Mouse (Mus musculus) intestine, embryonic 15.5 days (tissue): ENCODE measurements around the gene Ube2k. TPM values are rescaled to one million over a fixed set of nuclear protein-coding genes. Genes with fewer than 3 reads are reported as not detected.

Experiments
- ATAC-seq: fragments of 200-750 bp; cut with Nextera tagmentation; 2 replicates; pipeline ENCODE4 v1.8.0; 2017; ENCODE audit warnings: moderate TSS enrichment, moderate library complexity
- H3K27ac ChIP-seq: fragments of 300-500 bp; sonication (generic); 2 replicates; pipeline ENCODE4 v1.5.1; 2015; ENCODE audit warnings: mild to moderate bottlenecking, inconsistent platforms
- H3K27me3 ChIP-seq: fragments of 300-500 bp; sonication (generic); replicated peaks from 2 replicates; pipeline ENCODE4 v1.6.1; 2015; ENCODE audit warnings: inconsistent platforms
- H3K36me3 ChIP-seq: fragments of 300-500 bp; sonication (generic); 2 replicates; pipeline ENCODE4 v1.6.1; 2015; ENCODE audit warnings: inconsistent platforms
- H3K4me1 ChIP-seq: fragments of 300-500 bp; sonication (generic); replicated peaks from 2 replicates; pipeline ENCODE4 v1.6.1; 2015; ENCODE audit warnings: inconsistent platforms
- H3K4me2 ChIP-seq: fragments of 300-500 bp; sonication (generic); replicated peaks from 2 replicates; pipeline ENCODE4 v1.6.1; 2015; ENCODE audit warnings: mild to moderate bottlenecking, inconsistent platforms
- H3K4me3 ChIP-seq: fragments of 300-500 bp; sonication (generic); replicated peaks from 2 replicates; pipeline ENCODE4 v1.5.1; 2015; ENCODE audit warnings: inconsistent platforms
- H3K9ac ChIP-seq: fragments of 300-500 bp; sonication (generic); 2 replicates; pipeline ENCODE4 v1.6.1; 2015; ENCODE audit warnings: inconsistent platforms
- H3K9me3 ChIP-seq: fragments of 300-500 bp; sonication (generic); 2 replicates; pipeline ENCODE4 v1.6.1; 2016; ENCODE audit warnings: inconsistent platforms
- WGBS: fragments of 180-500 bp; shearing (Covaris S2); methylation state at CpG from one replicate; pipeline ENCODE4 v1.1.7; 2015; 5-methylcytosine and 5-hydroxymethylcytosine counted together
- polyA plus RNA-seq: library from polyadenylated mRNA; unstranded; fragments of >200 nt; fragmentation: Nextera tagmentation; extraction: Ambion mirVana; gene quantifications from 2 replicates; pipeline ENCODE4 v1.2.1, GENCODE M21; 2015

Ube2k gene
- 150 and 155 TPM in 2 replicates for polyA plus RNA-seq

DNA sequence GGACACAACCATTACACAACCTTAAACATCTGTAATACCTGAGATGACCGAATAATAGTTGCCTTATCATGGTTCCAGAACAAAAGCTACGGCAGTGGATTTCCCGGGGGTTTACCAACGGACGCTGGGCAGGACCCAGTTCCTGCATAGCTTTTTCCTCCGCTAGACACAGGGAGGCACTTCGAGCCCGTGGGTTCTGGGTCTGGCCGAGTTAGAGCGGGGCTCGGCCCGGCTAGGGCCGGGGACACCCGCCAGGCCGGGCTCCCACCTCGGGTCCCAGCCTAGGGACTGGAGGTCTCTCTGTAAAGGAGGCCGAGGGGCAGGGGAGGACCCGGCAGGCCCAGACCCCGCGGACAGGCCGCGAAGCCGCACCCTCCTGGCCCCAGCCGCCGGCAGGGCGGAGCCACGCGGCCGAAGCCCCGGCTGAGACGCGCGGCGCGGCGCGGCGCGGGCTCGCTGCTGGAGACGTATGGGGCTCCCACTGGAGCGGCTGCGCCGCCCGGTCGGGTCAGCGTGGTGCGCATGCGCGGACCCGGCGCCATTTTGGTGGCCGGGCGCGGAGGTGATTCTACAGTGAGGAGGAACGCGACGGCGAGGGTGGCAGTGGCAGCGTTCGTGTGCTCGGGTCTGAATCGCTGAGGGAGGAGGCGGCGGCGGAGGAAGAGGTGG lies at the start of gene Ube2k, which contains the start of gene Smim14:
TSS of gene Ube2k (plus strand) at position 483 of the 669 bp plus-strand sequence.
TSS of gene Smim14 (minus strand) at position 434 of the 669 bp plus-strand sequence.
- under 1% methylated on average over 66 of the region's 66 CpGs for WGBS
- Histone ChIP-seq H3K9me3 (no peaks in the 10 kb centered on the region), H3K4me3 (peak within 1 kb of the TSS; percentile 77), H3K36me3 (no peaks in the 10 kb centered on the region), H3K4me1 (0 out of 2 replicates have a peak, but pooled peaks cover 3% of the 10 kb centered on the region), H3K4me2 (peak within 1 kb of the TSS; percentile 77), H3K27ac (peak within 1 kb of the TSS; percentile 97), H3K9ac (peak within 1 kb of the TSS; percentile 92), H3K27me3 (no peaks in the 10 kb centered on the region)
- peak; percentile 98 for ATAC-seq

DNA sequence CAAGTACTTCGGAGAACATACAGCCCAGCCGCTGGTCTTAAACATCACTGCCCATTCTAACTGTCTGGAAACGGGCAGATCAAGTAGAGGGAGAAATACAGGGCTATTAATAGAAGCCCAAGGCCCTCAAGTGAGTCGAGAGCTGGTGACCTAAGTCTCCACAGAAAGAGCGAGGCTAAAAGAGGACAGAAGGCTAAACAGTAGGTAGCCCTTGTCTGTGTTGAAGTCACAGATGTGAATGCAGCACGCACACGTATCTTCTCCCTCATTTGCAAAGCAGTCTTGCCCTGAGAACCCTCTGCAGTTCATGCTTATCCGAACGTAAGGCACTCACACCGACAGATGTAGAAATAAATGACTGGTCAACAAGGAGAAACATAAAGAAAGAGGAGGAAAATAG lies 49.7 kb upstream of the Ube2k start:
- no peak overlapping the region for H3K27ac ChIP-seq
- H3K4me2 ChIP-seq, result no peak overlapping the region
- peaks cover 8% of the 10 kb centered on the region; the same call in 1 of the 2 replicates for H3K4me1 ChIP-seq
- no peaks in the 10 kb centered on the region for H3K9me3 ChIP-seq
- H3K4me3 ChIP-seq, result no peak overlapping the region
- H3K36me3 ChIP-seq, result no peaks in the 10 kb centered on the region
- ATAC-seq, result no peak
- WGBS, result 83% methylated on average over 10 of the region's 10 CpGs
- no peaks in the 10 kb centered on the region for H3K27me3 ChIP-seq
- H3K9ac ChIP-seq, result no peak overlapping the region

DNA sequence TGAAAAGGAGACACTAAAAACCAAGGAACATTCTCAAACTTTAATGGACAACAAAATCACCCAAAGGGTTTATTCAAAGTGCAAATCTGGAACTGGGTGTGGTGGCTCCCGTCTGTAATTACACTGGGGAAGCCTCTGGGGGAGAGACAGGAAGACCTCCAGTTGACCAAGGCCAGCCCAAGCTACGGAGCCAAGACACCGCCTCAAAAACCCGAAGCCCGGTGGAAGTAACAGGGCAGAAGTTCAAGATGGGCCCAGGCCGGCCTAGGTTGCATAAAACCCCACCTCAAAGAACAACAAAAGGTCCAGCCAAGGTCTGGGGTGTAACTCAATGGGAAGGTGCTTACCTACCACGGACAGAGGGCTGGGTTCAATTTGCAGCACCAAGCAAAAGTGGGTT lies 48.3 kb upstream of the Ube2k start:
- H3K4me2 ChIP-seq, result no peak overlapping the region
- no peak for ATAC-seq
- WGBS, result 67% methylated on average over 7 of the region's 7 CpGs
- no peak overlapping the region for H3K27ac ChIP-seq
- H3K27me3 ChIP-seq, result no peaks in the 10 kb centered on the region
- H3K4me3 ChIP-seq, result no peak overlapping the region
- H3K4me1 ChIP-seq, result peaks cover 12% of the 10 kb centered on the region
- H3K36me3 ChIP-seq, result no peaks in the 10 kb centered on the region
- H3K9ac ChIP-seq, result no peak overlapping the region
- no peaks in the 10 kb centered on the region for H3K9me3 ChIP-seq

DNA sequence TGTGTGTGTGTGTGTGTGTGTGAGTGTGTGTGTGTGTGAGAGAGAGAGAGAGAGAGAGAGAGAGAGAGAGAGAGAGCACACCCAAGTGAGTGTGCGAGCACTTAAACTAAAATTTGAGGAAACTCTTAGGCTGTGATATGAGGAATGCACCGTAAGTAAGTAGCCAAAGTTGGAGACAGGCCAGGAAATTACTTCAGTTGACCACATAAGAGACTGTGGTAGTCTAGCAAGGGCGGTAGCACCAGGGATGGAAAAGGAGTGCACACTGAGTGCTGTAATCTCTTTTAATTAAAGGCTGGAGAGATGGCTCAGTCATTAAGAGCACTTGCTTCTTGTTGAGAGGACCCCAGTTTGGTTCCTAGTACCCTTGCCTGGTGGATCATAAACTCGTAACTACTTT lies 47.2 kb upstream of the Ube2k start:
- peaks cover 12% of the 10 kb centered on the region for H3K4me1 ChIP-seq
- no peaks in the 10 kb centered on the region for H3K27me3 ChIP-seq
- H3K9ac ChIP-seq, result no peak overlapping the region
- WGBS, result 76% methylated on average over 4 of the region's 4 CpGs
- no peaks in the 10 kb centered on the region for H3K36me3 ChIP-seq
- no peak overlapping the region for H3K4me3 ChIP-seq
- no peak overlapping the region for H3K27ac ChIP-seq
- H3K9me3 ChIP-seq, result no peaks in the 10 kb centered on the region
- no peak overlapping the region for H3K4me2 ChIP-seq
- ATAC-seq, result no peak

DNA sequence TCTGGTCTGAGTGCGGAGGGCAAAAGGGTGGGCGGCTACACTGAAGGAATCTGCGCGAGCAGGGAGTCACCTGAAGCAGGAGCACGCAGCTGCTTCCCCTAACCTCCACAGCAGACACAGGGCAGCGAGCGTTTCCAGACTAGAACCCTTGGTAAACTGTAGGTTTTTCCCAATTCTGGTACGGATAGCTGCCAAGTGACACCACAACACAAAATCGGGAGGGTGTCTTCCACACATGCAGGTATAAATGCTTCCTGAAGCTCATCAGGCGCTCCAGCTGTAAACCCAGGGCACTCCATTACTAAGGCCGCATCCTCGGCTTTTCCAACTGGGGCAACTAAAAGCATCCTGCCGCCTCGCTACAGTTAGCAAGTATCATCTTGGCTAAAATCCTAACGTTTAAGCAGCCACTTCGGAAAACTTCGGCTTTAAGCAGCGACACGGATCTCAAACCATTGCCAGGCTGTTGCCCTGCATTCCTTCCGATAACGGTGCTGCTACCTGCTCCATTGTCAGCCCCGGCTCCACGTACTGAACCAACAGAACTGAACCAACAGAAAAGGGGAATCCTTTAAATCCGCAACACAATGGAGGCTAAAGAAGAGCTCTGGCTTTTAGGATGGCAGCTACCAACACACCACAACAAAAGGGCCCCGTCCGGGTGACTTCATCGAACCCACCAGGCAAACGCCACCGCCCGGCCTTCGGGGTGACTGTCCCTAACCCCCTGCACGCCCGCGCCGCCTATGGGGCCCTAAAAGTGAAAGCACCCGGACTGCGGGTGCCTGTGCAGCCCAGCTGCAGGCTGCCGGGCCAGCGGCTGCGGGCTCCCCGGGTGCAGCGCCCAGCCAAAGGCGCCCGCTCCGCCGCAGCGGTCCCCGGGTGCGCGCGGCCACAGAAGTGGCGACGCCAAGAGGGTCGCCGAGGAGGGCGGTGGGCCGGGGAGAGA lies 45.0 kb upstream of the Ube2k start:
- Histone ChIP-seq H3K27me3 (no peaks in the 10 kb centered on the region), H3K4me2 (peak overlapping the region; percentile 72), H3K9ac (peak overlapping the region; percentile 82), H3K27ac (peak overlapping the region; percentile 97), H3K4me3 (peak overlapping the region; percentile 97), H3K36me3 (no peaks in the 10 kb centered on the region), H3K4me1 (peaks cover 9% of the 10 kb centered on the region), H3K9me3 (no peaks in the 10 kb centered on the region)
- under 1% methylated on average over 56 of the region's 57 CpGs for WGBS
- peak; percentile 91 for ATAC-seq

DNA sequence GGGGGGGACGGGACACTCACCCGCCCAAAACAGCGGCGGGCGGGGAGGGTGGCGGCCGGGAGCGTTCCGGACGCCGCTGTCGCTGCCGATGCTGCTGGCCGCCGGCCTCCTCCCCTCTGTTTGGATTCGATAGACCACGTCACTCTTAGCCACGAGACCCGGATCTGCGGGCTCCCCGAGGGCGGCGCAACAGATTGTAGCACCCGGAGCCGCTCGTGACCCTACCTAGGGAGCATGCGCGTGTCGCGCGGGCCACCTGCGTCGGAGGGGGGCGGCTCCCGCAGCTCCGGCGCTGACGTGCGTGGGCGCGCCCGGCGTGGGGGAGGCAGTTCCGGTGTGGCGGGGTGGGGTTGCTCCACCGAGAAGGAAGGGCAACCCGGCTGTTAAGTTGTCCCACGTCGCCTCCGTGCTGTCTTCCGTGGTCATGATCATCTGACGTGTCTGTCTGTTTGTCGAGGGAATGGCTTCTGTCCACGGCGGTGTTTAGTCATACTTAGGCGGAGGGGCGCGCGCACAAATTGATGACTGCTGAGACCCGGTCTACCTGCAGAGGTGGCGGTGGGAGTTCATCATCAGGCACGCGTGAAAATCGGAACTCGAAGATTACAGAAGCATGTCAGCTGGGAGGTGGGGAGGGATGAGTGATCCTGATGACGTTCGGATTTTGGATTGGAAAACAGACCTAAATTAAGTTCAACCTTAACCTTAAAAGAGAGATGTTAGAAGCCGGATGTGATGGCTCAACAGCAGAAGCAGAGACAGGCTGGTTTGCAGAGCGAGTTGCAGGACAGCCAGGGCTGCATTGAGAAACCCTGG lies 44.1 kb upstream of the Ube2k start, which contains the start of gene Gm43552:
TSS of gene Gm43552 (minus strand) at position 118 of the 816 bp plus-strand sequence.
- no peaks in the 10 kb centered on the region for H3K9me3 ChIP-seq
- H3K4me3 ChIP-seq, result peak within 1 kb of the TSS; percentile 97
- ATAC-seq, result peak; percentile 99
- peak within 1 kb of the TSS; percentile 72 for H3K4me2 ChIP-seq
- H3K9ac ChIP-seq, result peak within 1 kb of the TSS; percentile 82
- H3K27ac ChIP-seq, result peak within 1 kb of the TSS; percentile 97
- WGBS, result under 1% methylated on average over 57 of the region's 69 CpGs
- peaks cover 9% of the 10 kb centered on the region for H3K4me1 ChIP-seq
- no peaks in the 10 kb centered on the region for H3K36me3 ChIP-seq
- no peaks in the 10 kb centered on the region for H3K27me3 ChIP-seq

DNA sequence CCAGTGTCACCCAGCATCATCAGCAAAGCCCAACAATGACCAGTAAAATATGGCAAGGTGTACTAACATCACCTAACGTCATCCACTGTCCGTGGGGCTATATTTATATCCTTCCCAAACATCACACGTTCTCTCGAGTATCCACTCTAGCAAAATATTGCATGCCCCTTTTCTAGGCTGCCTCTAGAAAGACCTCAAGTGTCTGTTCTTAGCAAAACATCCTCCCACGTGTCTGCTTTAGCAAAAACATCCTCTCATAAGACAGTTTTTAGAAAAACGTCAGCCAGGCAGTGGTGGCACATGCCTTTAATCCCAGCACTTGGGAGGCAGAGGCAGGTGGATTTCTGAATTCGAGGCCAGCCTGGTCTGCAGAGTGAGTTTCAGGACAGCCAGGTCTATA lies 36.8 kb upstream of the Ube2k start:
- Histone ChIP-seq H3K27me3 (no peaks in the 10 kb centered on the region), H3K4me3 (no peak overlapping the region), H3K9me3 (no peaks in the 10 kb centered on the region), H3K36me3 (no peaks in the 10 kb centered on the region), H3K4me2 (no peak overlapping the region), H3K9ac (no peak overlapping the region), H3K4me1 (no peaks in the 10 kb centered on the region), H3K27ac (no peak overlapping the region)
- ATAC-seq, result no peak
- WGBS, result 81% methylated on average over 7 of the region's 7 CpGs

DNA sequence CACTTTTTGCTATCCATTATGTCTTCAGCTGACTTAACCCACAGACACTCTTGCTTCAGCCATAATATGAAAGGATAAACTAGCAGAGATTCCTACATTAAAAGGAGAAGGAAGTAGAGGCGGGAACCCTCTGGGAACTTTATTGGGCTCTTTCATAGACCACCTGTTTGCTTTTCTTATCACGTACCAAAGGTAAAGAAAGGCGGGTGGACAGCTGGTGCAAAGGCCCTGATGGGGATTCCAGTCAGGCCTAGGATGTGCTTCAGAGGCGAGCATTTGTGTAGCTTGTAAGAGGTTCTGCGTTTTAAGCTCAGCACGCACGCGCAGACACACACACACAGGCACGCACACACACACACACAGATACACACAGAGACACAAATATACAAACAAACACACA lies 35.6 kb upstream of the Ube2k start:
- no peak overlapping the region for H3K9ac ChIP-seq
- no peak overlapping the region for H3K4me3 ChIP-seq
- H3K27me3 ChIP-seq, result no peaks in the 10 kb centered on the region
- H3K9me3 ChIP-seq, result no peaks in the 10 kb centered on the region
- no peaks in the 10 kb centered on the region for H3K4me1 ChIP-seq
- 67% methylated on average over 9 of the region's 9 CpGs for WGBS
- no peaks in the 10 kb centered on the region for H3K36me3 ChIP-seq
- H3K27ac ChIP-seq, result no peak overlapping the region
- no peak overlapping the region for H3K4me2 ChIP-seq
- ATAC-seq, result peak; percentile 71

DNA sequence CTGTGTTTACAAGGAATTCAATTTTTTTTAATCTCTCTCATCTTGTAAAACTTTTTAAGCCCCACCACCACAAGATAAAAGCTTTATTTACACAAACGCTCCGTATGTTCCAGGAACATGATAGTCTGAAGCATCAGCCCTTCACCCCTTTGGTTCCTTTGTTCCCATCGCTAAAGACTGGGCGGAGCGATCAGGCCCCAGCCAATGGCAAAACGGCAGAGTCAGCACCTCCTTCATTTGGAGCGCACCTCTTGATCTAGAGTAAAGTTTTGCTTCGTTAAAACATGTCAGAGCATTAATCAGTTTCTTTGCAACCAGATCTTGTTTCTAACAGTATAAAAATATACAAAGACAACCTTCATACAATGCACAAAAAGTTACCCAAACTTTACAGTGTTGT lies 31.2 kb upstream of the Ube2k start:
- no peaks in the 10 kb centered on the region for H3K27me3 ChIP-seq
- H3K4me2 ChIP-seq, result peak overlapping the region; percentile 33
- no peak overlapping the region for H3K27ac ChIP-seq
- no peaks in the 10 kb centered on the region for H3K9me3 ChIP-seq
- 10% methylated on average over 8 of the region's 8 CpGs for WGBS
- no peaks in the 10 kb centered on the region for H3K36me3 ChIP-seq
- H3K4me3 ChIP-seq, result no peak overlapping the region
- H3K9ac ChIP-seq, result no peak overlapping the region
- no peak for ATAC-seq
- no peaks in the 10 kb centered on the region for H3K4me1 ChIP-seq

DNA sequence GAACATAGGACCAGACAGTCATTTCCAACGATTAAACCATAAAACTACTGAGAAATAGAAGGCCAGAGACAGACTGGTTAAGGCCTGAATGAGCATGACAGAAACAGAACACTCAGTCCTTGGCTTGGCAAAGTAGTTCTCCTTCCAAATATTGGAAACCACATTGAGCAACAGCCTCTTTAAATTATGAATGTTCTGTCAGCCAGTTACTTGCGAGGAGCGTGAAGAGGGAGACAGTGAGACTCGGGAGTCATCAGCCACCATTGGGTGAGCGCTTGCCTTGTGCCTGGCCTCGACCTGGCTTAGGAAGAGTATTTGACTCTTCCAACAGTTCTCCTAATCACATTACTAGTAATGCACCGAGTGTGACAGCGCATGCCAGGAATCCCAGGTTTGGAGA lies 28.6 kb upstream of the Ube2k start:
- Histone ChIP-seq H3K9ac (no peak overlapping the region), H3K36me3 (no peaks in the 10 kb centered on the region), H3K4me2 (no peak overlapping the region), H3K27ac (no peak overlapping the region), H3K9me3 (no peaks in the 10 kb centered on the region), H3K27me3 (no peaks in the 10 kb centered on the region), H3K4me1 (0 out of 2 replicates have a peak, but pooled peaks cover under 1% of the 10 kb centered on the region), H3K4me3 (no peak overlapping the region)
- WGBS, result 79% methylated on average over 8 of the region's 8 CpGs
- ATAC-seq, result no peak

DNA sequence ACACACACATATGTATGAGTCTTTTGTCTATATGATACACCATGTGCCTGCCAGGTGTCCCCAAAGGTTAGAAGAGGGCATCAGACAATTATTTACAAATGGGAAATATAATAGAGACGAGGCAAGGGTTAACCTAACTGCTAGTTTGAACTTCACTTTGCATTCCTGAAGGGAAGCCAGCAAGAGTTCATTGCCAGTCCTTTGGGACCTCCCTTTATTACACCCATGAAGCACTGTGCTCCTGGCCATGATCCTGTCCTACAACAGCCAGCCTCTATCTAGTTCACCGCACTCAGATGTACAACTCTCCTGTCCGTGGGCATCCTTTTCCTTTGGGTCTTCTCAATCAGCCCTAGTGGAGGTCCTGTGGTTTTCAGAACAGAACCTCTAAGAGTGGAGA lies 23.5 kb upstream of the Ube2k start:
- H3K36me3 ChIP-seq, result no peaks in the 10 kb centered on the region
- H3K9me3 ChIP-seq, result no peaks in the 10 kb centered on the region
- no peaks in the 10 kb centered on the region for H3K27me3 ChIP-seq
- 0 out of 2 replicates have a peak, but pooled peaks cover 3% of the 10 kb centered on the region for H3K4me1 ChIP-seq
- H3K27ac ChIP-seq, result no peak overlapping the region
- no peak overlapping the region for H3K4me2 ChIP-seq
- no peak for ATAC-seq
- no peak overlapping the region for H3K4me3 ChIP-seq
- 76% methylated on average over 3 of the region's 3 CpGs for WGBS
- no peak overlapping the region for H3K9ac ChIP-seq
